Mouse (Mus musculus) neural tube, embryonic 14.5 days (tissue): ENCODE results near the gene Mcpt9. TPM values are rescaled to one million over a fixed set of nuclear protein-coding genes. Genes with fewer than 3 reads are reported as not detected.
"Not testable (repeated sequence)": the region's sequence is repeated elsewhere in the genome, so short reads cannot be mapped to it uniquely, and the experiment has no call there.

Experiments used
- ATAC-seq: fragments of 200-750 bp; cut with Nextera tagmentation; 2 replicates; pipeline ENCODE4 v1.8.0; 2017; ENCODE audit warnings: low read depth, mild to moderate bottlenecking, moderate TSS enrichment, moderate library complexity
- H3K27ac ChIP-seq: fragments of 300-500 bp; sonication (generic); 2 replicates; pipeline ENCODE4 v1.5.1; 2014; ENCODE audit warnings: low read depth, mild to moderate bottlenecking, control low read depth, low read length, moderate library complexity, mixed read lengths
- H3K27me3 ChIP-seq: fragments of 300-500 bp; sonication (generic); 2 replicates; pipeline ENCODE4 v1.6.1; 2014; ENCODE audit warnings: low read length; ENCODE audit not compliant: control insufficient read depth, insufficient read depth
- H3K36me3 ChIP-seq: fragments of 300-500 bp; sonication (generic); 2 replicates; pipeline ENCODE4 v1.6.1; 2014; ENCODE audit warnings: low read length, mixed read lengths; ENCODE audit not compliant: control insufficient read depth, insufficient read depth
- H3K4me1 ChIP-seq: fragments of 300-500 bp; sonication (generic); 2 replicates; pipeline ENCODE4 v1.6.1; 2014; ENCODE audit warnings: low read length; ENCODE audit not compliant: control insufficient read depth, insufficient read depth
- H3K4me2 ChIP-seq: fragments of 300-500 bp; sonication (generic); 2 replicates; pipeline ENCODE4 v1.6.1; 2014; ENCODE audit warnings: mild to moderate bottlenecking, low read depth, low read length, control low read depth
- H3K4me3 ChIP-seq: fragments of 300-500 bp; sonication (generic); 2 replicates; pipeline ENCODE4 v1.5.1; 2014; ENCODE audit warnings: low read depth, low read length, control low read depth, mixed read lengths
- H3K9ac ChIP-seq: fragments of 300-500 bp; sonication (generic); replicated peaks from 2 replicates; pipeline ENCODE4 v1.6.1; 2014; ENCODE audit warnings: low read depth, mild to moderate bottlenecking, control low read depth, low read length, mixed read lengths
- H3K9me3 ChIP-seq: fragments of 300-500 bp; sonication (generic); 2 replicates; pipeline ENCODE4 v1.6.1; 2016; ENCODE audit warnings: low read length; ENCODE audit not compliant: control insufficient read depth
- WGBS: fragments of 180-500 bp; shearing (Covaris S2); extraction: QIAGEN DNeasy Blood & Tissue Kit; methylation state at CpG from one replicate; pipeline ENCODE4 v1.1.7; 2014; 5-methylcytosine and 5-hydroxymethylcytosine counted together
- polyA plus RNA-seq: library from polyadenylated mRNA; unstranded; fragments of >200 nt; fragmentation: Nextera tagmentation; extraction: Ambion mirVana; gene quantifications from 2 replicates; pipeline ENCODE4 v1.2.1, GENCODE M21; 2014

The Mcpt9 gene
- polyA plus RNA-seq, 1 experiment from 2014 or later = not detected

DNA sequence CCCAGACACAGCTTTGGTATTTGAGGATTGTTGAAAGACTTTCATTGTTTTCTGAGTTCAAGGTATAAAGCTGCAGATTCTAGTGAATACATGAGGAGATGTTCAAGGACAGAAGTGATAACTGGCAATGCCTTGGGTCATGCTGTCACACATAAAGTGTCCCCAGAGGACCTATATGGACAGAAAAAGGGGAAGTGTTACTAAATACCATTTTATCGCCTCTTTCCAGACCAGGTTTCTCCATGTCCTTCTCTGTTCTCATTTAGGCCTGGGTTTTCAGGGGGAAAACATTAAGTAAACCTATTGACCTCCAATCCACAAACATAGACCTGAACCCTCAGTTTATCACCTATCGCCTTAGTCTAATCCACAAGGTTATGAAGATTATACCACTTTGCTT lies 16.4 kb downstream of the Mcpt9 start:
- H3K4me2 ChIP-seq = no peak overlapping the region
- no peak overlapping the region for H3K9ac ChIP-seq
- no peaks in the 10 kb centered on the region for H3K27me3 ChIP-seq
- no peak for ATAC-seq
- H3K9me3 ChIP-seq = no peaks in the 10 kb centered on the region
- no peak overlapping the region for H3K27ac ChIP-seq
- H3K36me3 ChIP-seq = no peaks in the 10 kb centered on the region
- 96% methylated on average over 2 of the region's 2 CpGs for WGBS
- H3K4me3 ChIP-seq = no peak overlapping the region
- no peaks in the 10 kb centered on the region for H3K4me1 ChIP-seq

DNA sequence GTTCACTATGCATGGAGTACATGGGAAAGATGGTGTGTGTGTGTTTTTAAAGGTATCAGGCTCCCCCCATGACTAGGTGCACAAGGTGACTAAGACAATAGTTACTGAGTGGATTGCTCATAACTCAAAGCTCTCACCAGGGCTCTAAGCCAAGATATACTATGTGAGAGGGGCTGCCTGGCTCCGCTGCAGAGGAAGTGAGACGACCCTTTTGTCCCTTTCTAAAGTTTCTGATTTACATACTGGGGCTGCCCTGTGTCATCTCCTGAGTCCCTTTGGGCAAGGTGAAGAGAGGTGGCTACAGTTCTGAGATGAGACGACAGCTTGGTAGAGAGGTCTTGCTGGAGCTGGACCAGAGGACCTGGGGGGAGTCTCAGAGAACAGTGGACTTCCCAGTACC lies 17.1 kb downstream of the Mcpt9 start:
- no peak overlapping the region for H3K4me3 ChIP-seq
- WGBS = 73% methylated on average over 3 of the region's 3 CpGs
- H3K9ac ChIP-seq = no peak overlapping the region
- H3K4me2 ChIP-seq = no peak overlapping the region
- no peak overlapping the region for H3K27ac ChIP-seq
- ATAC-seq = no peak
- no peaks in the 10 kb centered on the region for H3K9me3 ChIP-seq
- H3K36me3 ChIP-seq = no peaks in the 10 kb centered on the region
- no peaks in the 10 kb centered on the region for H3K27me3 ChIP-seq
- H3K4me1 ChIP-seq = no peaks in the 10 kb centered on the region

GRCm38 (mm10) chr14:55987464-55987863 lies 42.8 kb downstream of the Mcpt9 start:
- WGBS = 82% methylated on average over 1 of the region's 3 CpGs
- not testable (repeated sequence) for ATAC-seq, H3K36me3 ChIP-seq, H3K27ac ChIP-seq, H3K4me3 ChIP-seq, H3K27me3 ChIP-seq, H3K9ac ChIP-seq, H3K4me2 ChIP-seq, H3K4me1 ChIP-seq, H3K9me3 ChIP-seq

Other genes starting within 250 kb of the Mcpt9 start
- gene Adcy4, start 246.4 kb downstream of the Mcpt9 start, polyA plus RNA-seq = 1.9 and 3.9 TPM in 2 replicates
- 1.9 and 2.2 TPM in 2 replicates for gene Ripk3, start 241.6 kb downstream of the Mcpt9 start, polyA plus RNA-seq
- 5.5 and 10.4 TPM in 2 replicates for gene Nfatc4, start 207.4 kb downstream of the Mcpt9 start, polyA plus RNA-seq
- gene Nynrin, start 176.5 kb downstream of the Mcpt9 start, polyA plus RNA-seq = 5.8 and 10.2 TPM in 2 replicates
- gene Cbln3, start 146.1 kb downstream of the Mcpt9 start, polyA plus RNA-seq = 0.24 and 0.91 TPM in 2 replicates
- gene Khnyn, start 145.5 kb downstream of the Mcpt9 start, polyA plus RNA-seq = 5.9 and 7.3 TPM in 2 replicates
- 138 and 163 TPM in 2 replicates for gene Sdr39u1, start 130.2 kb downstream of the Mcpt9 start, polyA plus RNA-seq
- not detected in 2 replicates for gene Cma1, start 85.8 kb downstream of the Mcpt9 start, polyA plus RNA-seq
- not detected in 2 replicates for gene Cma2, start 79.5 kb downstream of the Mcpt9 start, polyA plus RNA-seq
- not detected in 2 replicates for gene Mcpt1, start 12.5 kb downstream of the Mcpt9 start, polyA plus RNA-seq
- not detected in 2 replicates for gene Mcpt2, start 11.5 kb upstream of the Mcpt9 start, polyA plus RNA-seq
- gene Mcpt4, start 31.8 kb upstream of the Mcpt9 start, polyA plus RNA-seq = not detected in 2 replicates
- gene Mcpt8, start 54.8 kb upstream of the Mcpt9 start, polyA plus RNA-seq = not detected in 2 replicates
- gene Ctsg, start 72.1 kb upstream of the Mcpt9 start, polyA plus RNA-seq = 0.45 TPM in 1 of 2 replicates, not detected in the other
- not detected in 2 replicates for gene Gzme, start 90.1 kb upstream of the Mcpt9 start, polyA plus RNA-seq
- not detected in 2 replicates for gene Gzmd, start 102.1 kb upstream of the Mcpt9 start, polyA plus RNA-seq
- not detected in 2 replicates for gene Gzmg, start 129.1 kb upstream of the Mcpt9 start, polyA plus RNA-seq
- gene Gzmn, start 144.1 kb upstream of the Mcpt9 start, polyA plus RNA-seq = not detected in 2 replicates
- not detected in 2 replicates for gene Gzmf, start 180.9 kb upstream of the Mcpt9 start, polyA plus RNA-seq
- gene Gzmc, start 204.2 kb upstream of the Mcpt9 start, polyA plus RNA-seq = not detected in 2 replicates
- not detected in 2 replicates for gene Gzmb, start 231.8 kb upstream of the Mcpt9 start, polyA plus RNA-seq